Mouse (Mus musculus) yolk sac, embryonic 10.5 days (tissue): ENCODE measurements around the gene Asic4.
A peak's percentile ranks its signal among the peaks of the same experiment; 100 is the strongest.

Experiments
- DNase-seq: peaks from one replicate; pipeline ENCODE4 v3.0.0-alpha.2; 2017; ENCODE audit warnings: low spot score

Asic4 gene

DNA sequence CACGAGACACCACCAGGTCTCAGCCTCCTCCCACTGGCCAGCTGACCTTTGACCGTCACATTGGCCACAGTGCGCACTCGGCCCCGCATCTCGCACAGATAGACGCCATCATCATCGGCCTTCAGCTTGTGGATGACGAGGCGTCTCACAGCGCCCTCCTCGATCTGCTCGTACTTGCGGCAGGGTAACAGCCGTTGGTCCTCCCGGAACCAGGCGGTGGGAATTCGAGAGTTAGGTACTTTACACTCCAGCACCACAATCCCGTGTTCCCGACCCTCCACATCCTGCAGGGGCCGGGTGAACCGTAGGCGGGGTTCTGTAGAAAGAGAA lies 53.4 kb downstream of the Asic4 start:
- DNase-seq, result peak; percentile 78

DNA sequence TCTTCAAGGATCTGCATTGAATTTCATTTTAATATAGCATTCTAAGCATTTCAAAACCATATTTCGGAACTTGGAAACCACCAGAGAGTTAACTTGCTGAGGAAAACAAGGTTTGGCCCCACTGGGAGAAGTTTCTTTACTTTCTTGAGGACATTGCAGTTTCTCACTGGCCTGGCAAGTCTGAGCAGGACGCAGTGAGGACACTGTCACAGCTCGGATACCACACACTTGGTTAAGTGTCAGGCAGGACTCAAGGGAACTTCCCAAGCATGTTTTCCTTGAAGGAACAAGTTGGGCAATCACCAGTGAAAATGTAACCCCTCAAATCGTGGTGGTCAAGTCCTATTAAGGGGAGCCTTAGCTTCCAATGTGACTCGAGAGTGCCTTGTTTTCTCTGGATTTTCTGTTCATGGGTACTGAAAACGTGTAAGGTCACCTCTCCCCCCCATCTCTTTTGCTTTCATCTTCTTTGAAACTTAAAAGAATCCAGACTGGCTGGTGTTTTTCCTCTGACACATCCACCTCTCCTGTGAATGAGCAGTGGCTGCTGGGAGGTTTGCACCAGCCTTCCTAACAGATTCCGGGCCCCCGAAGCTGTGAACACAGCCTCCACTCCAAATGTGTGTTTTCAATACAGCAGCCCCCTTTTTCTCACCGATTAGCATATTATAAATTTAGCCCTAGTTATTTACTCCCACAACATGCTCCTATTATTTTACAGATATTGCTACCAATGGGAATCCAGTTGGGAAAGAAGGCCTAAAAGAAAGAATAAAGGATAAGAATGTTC lies 54.2 kb downstream of the Asic4 start:
- no peak for DNase-seq

DNA sequence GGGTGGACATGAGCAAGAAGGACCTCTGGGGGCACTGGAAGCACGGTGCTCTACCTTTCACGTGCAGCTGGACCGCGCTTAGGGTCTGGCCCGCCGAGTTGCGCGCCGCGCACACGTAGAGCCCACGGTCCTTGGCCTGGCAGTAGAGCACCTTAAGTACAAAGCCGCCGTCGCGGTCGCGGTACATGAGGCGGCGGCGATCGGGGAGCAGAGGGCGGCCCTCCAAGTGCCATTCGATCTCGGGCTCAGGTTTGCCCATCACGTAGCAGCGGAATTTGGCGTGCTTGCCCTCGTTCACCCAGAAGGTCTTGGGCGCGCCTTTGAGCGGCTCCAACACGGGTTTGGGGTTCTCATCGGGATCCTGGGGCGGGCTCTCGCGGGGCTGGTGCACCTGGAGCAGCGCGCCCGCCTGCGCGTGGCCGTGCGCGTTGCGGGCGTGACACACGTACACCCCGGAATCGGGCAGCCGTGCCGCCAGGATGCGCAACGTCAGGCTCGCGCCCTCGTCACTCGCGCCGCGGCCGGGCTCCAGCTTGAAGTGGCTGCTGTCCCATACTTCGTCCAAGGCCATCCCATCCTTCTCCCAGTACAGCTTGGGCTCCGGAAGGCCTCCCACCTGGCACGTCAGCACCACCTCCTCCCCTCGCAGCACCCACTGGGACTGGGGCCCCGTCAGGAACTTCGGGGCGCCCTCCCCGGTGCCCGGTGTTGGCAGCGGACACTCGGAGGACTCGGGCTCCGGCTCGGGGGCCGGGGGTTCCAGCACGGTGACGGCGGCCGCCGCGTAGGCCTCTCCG lies 55.1 kb downstream of the Asic4 start:
- peak; percentile 59 for DNase-seq

DNA sequence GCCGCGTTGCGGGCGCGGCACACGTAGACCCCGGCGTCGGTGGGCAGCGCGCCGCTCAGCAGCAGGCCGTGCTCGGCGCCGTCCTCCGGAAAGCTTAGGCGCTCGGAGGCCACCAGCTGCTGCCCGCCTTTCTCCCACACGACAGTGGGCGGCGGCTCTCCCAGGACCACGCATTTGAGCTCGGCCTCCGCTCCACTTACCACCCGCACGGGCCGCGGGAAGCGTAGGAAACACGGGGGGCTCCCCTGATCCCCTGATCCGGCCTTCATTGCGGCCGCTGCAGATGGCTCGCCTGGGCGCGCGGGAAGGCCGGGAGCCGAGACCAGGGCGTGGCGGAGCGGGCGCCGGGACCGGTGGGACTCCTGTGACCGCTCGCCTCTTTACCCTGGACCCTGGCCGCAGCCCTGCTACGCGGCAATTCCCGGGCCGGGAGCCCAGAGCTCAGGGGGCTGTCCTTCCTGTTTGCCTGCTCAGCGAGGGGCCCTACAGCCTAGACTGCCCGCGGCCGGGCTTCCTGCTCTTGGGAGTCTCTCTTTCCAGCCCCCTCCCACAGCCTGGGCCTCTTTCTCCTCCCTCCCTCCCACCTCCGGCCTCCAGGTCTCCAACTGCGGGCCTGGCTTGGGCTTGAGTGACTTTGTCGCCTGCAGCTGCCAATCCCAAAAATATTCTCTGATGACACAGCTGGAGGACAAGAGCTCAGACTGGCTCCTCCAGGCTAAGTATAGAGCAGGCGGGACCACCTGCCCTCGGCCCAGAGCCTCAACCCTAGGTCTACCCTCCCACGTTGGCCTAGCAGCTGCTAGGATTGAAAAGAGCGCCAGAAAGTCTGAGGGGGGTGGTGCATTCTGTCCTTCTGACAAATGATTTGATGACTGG lies 56.0 kb downstream of the Asic4 start, which contains the start of gene Obsl1:
Gene Obsl1 (minus strand): TSS at position 497 of the 876 bp plus-strand sequence.
- peak; percentile 95 for DNase-seq

DNA sequence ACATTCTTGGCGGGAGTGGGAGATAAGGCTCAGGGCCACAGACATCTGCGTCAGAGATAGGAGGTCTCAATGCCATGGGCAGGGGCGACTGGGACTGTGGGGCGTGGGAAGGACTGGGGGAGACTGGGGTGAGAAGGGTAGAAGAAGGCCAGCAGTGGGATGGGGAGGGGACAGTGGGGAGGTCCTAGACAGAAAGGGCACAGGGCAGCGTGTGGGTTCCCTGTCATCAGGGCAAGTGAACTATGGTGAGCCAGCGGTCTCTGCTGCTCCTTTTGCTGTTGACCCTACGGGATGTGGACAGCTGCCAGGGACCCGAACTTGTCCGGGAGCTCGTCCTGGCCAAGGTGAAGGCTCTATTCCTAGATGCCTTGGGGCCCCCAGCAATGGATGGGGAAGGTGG lies 56.8 kb downstream of the Asic4 start, which contains the start of gene Inha:
Gene Inha (plus strand): TSS at position 72 of the 400 bp plus-strand sequence.
- no peak for DNase-seq

DNA sequence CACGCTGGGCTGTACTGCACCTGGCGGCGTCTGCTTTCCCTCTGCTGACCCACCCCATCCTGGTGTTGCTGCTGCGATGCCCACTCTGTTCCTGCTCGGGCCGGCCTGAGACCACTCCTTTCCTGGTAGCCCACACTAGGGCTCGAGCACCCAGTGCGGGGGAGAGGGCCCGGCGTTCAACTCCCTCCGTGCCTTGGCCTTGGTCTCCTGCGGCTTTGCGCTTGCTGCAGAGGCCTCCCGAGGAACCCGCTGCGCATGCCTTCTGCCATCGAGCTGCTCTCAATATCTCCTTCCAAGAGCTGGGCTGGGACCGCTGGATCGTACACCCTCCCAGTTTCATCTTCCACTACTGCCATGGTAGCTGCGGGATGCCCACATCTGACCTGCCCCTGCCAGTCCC lies 59.4 kb downstream of the Asic4 start:
- DNase-seq, result no peak

DNA sequence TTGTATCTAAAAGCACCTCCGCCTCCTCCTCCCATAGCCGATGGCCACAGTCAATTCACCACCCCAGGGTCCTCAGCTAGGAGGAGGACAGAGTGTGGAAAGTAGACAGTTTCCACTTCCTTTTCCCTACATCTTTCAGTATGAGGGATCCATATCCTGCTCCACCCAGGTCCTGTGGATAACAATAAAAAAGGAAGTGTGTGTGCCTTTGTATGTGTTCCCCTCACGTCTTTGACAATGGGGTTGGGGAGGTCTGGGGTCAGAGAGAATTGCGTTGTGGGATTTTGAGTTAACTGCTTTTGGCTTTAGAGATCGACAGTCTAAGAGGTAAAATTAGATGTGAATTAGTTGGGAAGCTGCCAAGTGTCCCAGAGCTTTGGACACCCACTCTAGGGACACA lies 59.9 kb downstream of the Asic4 start:
- DNase-seq, result no peak

DNA sequence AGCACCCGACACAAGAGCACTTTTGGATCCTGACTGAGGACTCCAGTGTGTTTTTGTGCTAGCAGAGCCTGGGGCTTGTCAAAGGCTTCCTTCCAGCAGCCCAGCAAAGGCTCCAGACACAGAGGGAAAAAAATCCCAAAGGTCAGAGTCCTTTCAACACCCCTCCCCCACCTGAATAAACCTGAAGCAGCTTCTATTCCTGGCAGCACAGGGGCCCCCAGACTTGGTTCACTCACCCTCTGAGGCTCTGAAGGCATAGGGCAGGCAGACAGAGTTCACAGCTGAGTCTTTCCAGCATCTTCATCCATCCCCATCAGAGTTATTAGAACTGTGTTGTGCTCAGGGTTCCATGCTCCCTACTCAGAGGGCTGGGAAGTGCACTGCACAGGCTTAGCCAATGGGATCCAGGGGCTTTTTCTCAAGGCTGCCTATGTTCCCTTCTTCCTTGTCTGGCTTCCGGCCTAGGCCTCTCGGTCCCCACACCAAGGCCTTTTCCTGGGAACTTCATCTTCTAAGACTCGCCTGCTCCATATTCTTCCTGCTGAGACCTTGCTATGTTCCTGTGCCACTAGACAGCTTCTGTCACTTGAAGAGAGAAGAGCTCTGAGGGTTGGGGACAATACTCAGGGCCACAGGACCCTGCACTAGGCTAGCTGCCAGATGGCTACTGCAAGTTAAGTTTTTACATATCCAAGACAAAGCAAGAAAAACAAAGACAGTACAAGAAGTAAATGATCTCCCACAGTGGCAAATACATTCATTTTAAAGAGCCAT lies 61.4 kb downstream of the Asic4 start:
- peak; percentile 87 for DNase-seq

DNA sequence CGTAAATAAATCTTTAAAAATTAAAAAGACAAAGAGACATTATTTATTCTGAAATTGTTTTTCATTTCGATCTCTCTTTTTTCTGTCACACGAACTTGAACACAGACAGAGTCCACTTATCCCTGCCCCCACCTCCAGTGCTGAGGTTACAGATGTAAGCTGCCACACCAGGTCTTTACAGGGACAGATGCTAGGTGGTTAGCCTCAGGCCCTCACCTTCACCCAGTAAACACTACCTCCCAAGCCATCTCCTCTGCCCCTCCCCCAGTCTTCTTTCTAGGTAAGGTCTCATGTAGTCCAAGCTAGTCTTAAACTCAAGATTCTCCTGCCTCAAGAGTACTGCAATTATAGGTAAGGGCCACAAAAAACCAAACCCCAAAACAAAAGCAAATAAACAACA lies 62.3 kb downstream of the Asic4 start:
- DNase-seq, result no peak

DNA sequence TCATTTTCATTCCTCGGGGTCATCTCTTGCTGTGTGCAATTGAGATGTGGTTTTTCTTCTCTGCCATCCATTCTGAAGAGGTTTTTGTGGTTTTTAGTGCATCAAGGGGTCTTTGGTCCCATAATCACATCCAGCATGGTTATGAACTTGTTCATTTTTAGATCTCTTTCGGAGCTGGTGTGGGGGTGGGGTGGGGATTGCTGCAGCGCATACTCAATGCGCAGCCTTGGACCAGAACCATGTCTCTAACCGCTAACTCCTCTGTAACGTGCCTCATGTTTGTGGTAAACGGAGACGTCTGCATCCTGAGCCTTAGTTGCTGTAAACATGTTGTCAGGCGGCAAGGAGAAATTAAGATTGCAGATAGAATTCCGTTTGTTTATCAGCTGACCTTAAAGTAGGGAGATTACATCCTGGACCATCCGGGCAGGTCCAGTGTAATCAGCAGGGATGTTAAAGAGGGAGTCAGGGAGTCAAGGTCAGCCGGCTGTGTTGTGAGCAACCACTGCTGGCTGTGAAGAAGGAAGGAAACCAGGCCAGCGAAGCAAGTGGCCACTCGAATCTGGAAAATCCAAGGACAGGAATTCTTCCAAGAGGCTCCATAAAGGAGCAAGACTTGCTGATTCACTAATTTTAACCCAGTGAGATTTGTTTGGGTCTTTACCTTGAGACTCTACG lies 66.6 kb downstream of the Asic4 start:
- peak; percentile 33 for DNase-seq

DNA sequence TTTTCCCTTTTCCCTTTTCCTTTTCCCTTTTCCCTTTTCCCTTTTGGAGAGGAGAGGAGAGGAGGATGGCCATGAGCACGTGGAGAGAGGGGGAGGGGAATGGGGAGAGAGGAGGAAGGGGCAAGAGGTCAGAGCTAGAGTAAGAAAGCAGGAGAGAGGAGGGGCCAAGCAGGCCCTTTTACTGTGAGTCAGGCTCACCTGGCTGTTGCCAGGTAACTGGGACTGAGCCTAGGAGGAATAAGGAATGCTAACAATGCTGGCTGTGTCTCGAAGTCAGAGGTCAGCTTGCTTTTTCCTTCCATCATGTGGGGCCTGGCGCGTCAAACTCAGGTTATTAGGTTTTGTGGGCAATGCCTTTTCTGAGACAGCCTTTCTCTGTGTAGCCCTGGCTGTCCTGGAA lies 67.7 kb downstream of the Asic4 start:
- peak; percentile 85 for DNase-seq

DNA sequence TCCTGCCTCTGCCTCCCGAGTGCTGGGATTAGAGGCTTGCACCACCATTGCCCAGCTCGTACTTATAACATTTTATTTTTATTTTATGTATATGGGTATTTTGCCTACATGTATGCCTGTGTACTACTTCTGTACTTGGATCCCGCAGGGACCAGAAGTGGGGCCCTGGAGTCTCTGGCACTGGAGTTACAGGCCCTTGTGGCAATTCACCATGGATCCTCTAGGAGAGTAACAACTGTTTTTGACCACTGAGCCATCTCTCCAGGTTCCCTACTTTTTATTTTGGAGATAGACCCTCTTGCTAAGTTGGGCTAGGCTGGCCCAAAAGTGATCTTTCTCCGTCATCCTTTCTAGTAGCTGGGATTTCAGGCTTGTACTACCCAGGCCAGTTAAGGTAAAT lies 68.2 kb downstream of the Asic4 start:
- DNase-seq, result no peak

DNA sequence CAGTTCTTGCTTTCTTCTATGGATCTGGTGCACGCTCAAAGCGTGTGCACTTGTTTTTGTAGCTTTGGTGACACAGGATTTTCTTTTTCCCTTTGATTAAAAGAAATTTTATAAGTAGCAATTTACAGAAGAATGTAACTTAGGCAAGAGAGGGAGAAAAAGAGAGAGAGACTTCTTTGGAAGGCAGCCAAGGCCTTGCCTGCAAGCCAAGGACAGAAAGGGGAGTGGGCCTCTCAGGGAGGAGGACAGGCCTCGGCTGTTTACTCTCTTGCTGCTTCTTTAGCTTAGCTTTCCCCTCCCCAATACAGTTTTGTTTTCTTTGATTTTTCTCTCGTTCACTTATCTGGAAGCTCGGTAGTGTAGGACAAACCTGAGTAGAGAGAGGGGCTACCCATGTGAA lies 69.3 kb downstream of the Asic4 start:
- DNase-seq, result no peak

DNA sequence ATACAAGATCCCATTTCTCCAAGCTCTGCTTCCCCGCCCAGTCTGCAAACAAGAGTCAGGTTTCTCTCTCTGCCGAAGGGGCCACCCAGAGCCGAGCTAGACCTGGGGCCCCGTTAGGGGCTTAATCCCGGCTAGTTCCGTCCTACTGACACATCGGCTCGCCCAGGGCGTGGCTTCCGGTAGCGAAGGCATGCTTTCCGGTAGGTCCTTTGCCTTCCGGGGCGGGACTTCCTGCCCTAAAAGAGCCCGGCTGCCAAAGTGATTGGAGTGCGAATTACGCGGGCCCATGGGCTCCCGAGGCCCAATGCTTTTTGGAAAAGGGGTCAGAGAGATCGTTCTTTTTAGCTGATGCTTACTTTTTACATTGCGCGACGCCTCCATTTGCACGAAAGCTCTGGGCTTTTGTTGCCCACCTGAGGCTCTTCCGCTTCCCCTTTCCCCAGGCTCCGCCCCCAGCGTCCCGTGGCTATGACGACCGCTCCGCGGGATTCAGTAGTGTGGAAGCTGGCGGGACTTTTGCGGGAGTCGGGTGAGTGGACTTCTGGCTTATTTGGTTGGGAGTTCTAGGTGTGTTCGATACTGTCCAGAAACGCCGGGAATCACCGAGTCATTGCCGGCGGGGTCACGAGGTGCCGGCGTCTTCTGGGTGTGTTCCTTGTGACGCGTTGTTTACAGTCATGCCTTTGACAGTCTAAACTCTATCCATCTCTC lies 71.2 kb downstream of the Asic4 start, which contains the start of gene Stk11ip:
Gene Stk11ip (plus strand): TSS at position 209 of the 711 bp plus-strand sequence.
- peak; percentile 96 for DNase-seq
